Mouse (Mus musculus): ENCODE data around the gene Gtf2ird2. TPM values are rescaled to one million over a fixed set of nuclear protein-coding genes. Genes with fewer than 3 reads are reported as not detected.
A peak's percentile ranks its signal among the peaks of the same experiment; 100 is the strongest.

Gene Gtf2ird2
- polyA plus RNA-seq, 1 experiment from 2014 or later = 4.4 TPM

DNA sequence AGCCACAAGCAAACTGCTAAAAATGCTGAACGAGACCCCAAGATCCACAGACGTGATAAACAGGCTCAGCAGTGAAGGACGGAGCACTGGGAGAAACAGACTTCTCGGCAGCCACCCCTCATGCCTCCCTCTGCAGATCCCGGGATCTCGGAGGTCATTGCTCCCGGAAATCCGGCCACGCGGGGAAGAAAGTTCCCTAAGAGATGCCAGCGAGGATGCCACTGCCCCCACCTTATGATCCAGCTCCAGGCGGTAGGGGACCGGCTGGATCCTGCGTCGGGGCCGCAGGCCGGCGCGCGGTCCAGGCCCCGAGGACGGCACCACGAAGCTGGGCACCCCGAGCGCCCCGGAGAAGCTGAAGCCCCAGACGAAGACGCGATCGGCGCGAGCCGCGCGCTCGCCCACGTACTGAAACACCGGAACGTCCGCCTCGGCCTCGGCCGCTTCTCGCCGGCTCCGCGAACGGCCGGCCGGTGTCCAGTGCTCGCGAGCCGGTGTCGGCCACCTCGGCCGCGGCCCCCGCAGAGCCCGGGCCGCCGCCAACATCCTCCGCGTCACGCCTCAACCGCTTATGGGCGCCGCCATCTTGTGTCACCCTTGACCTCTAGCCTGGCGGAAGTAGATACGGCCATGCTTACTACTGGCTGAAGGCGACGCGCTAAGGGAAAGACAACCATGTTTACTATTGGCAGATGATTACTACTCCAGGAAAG lies 7.5 kb upstream of the Gtf2ird2 start, which contains the start of gene Rcc1l:
Rcc1l (minus strand) TSS at position 606 of the 713 bp plus-strand sequence.
- TF ChIP-seq CTCF (IDR thresholded peaks at IDR 0.05) = no peak
- no peak for TF ChIP-seq EP300 (IDR thresholded peaks at IDR 0.05)
- H3K4me2 ChIP-seq (replicated peaks; ENCODE audit: low read depth, low read length) = peak within 1 kb of the TSS; percentile 68
- no peaks in the 10 kb centered on the region for H3K9me3 ChIP-seq (ENCODE audit: low read length)
- H3K27ac ChIP-seq (ENCODE audit: low read length) = peak within 1 kb of the TSS; percentile 73
- under 1% methylated on average over 61 of the region's 72 CpGs for WGBS
- H3K36me3 ChIP-seq (ENCODE audit: insufficient read depth, low read length) = no peaks in the 10 kb centered on the region
- no peaks in the 10 kb centered on the region; the same call in 1 of the 2 replicates for H3K4me1 ChIP-seq (ENCODE audit: insufficient read depth, low read depth, low read length)
- H3K4me3 ChIP-seq (ENCODE audit: low read depth, low read length) = peak within 1 kb of the TSS; percentile 87
- ATAC-seq = peak; percentile 93
- H3K9ac ChIP-seq (replicated peaks; ENCODE audit: low read depth) = peak within 1 kb of the TSS; percentile 47
- no peaks in the 10 kb centered on the region for H3K27me3 ChIP-seq (replicated peaks; ENCODE audit: insufficient read depth, low read length)
- DNase-seq (ENCODE audit: low spot score) = peak; percentile 97

DNA sequence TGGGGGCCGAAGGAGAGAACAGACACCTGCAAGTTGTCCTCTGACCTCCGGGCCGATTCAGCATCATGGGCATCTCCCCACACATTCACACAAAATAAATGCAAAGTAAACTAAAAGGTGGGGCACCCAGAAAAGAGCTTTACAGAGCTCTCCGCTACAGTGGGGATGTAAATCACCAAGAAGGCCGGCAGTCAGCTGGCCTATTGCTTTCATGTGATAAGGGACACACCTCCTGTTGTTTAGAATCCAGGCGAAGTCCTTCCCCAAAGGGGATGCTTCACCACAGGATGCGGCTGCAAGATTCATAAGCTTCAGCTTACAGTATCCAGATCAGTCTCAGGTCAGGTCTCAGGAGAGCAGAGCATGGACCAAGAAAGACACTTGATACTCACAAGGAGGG lies 5.3 kb upstream of the Gtf2ird2 start:
- no peak overlapping the region for H3K4me2 ChIP-seq (replicated peaks; ENCODE audit: low read depth, low read length)
- no peak for ATAC-seq
- 71% methylated on average over 7 of the region's 7 CpGs for WGBS
- peaks cover 6% of the 10 kb centered on the region; the same call in 1 of the 2 replicates for H3K4me1 ChIP-seq (ENCODE audit: insufficient read depth, low read depth, low read length)
- no peak for DNase-seq (ENCODE audit: low spot score)
- no peaks in the 10 kb centered on the region for H3K9me3 ChIP-seq (ENCODE audit: low read length)
- H3K27me3 ChIP-seq (replicated peaks; ENCODE audit: insufficient read depth, low read length) = no peaks in the 10 kb centered on the region
- H3K4me3 ChIP-seq (ENCODE audit: low read depth, low read length) = no peak overlapping the region
- TF ChIP-seq EP300 (IDR thresholded peaks at IDR 0.05) (no peak), CTCF (IDR thresholded peaks at IDR 0.05) (no peak)
- H3K27ac ChIP-seq (ENCODE audit: low read length) = no peak overlapping the region
- H3K36me3 ChIP-seq (ENCODE audit: insufficient read depth, low read length) = no peaks in the 10 kb centered on the region
- H3K9ac ChIP-seq (replicated peaks; ENCODE audit: low read depth) = no peak overlapping the region

DNA sequence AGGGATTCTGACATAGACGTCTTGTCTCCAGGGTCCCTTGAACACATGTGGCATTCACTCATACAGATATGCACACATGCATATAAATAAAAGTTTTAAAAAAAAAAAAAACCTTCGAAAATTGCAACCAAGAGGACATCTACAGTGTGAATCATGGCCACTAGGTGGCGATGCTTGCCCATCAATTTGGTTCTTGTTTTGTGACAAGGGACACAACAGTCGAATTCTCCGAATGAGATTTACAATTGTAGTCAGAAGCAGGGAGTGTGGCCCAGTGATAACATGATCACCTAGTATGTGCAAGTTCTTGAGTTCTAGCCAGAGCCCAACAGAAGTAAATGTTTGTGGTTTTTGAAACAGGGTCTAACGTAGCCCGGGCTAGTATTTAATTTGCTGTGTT lies 3.9 kb upstream of the Gtf2ird2 start:
- ATAC-seq = no peak
- no peak overlapping the region for H3K27ac ChIP-seq (ENCODE audit: low read length)
- TF ChIP-seq EP300 (IDR thresholded peaks at IDR 0.05) (no peak), CTCF (IDR thresholded peaks at IDR 0.05) (peak; percentile 89)
- no peaks in the 10 kb centered on the region for H3K27me3 ChIP-seq (replicated peaks; ENCODE audit: insufficient read depth, low read length)
- no peaks in the 10 kb centered on the region for H3K9me3 ChIP-seq (ENCODE audit: low read length)
- WGBS = 18% methylated on average over 7 of the region's 7 CpGs
- H3K4me2 ChIP-seq (replicated peaks; ENCODE audit: low read depth, low read length) = no peak overlapping the region
- H3K4me1 ChIP-seq (ENCODE audit: insufficient read depth, low read depth, low read length) = peaks cover 9% of the 10 kb centered on the region; the same call in 1 of the 2 replicates
- H3K4me3 ChIP-seq (ENCODE audit: low read depth, low read length) = no peak overlapping the region
- no peaks in the 10 kb centered on the region for H3K36me3 ChIP-seq (ENCODE audit: insufficient read depth, low read length)
- H3K9ac ChIP-seq (replicated peaks; ENCODE audit: low read depth) = no peak overlapping the region
- DNase-seq (ENCODE audit: low spot score) = peak; percentile 91

DNA sequence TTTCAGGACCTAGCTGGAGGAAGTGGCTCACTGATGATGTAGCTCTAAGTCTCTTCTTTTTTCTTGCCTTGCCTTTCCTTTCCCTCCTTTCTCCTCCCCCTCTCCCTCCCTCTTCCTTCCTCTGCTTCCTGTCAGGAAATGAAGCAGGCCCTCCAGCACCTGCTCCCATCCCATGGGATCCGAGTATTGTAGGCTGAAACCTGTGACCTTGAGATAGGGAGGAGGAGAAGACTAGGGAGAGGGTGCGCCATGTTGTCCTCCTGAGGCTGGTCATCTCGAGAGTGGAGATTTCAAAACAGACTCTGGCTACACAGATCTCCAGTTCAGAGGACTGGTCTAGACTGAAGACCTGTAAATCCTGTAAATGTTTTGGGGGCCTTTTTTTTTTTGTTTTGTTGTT lies 1.6 kb upstream of the Gtf2ird2 start:
- peaks cover 9% of the 10 kb centered on the region; the same call in 1 of the 2 replicates for H3K4me1 ChIP-seq (ENCODE audit: insufficient read depth, low read depth, low read length)
- H3K27ac ChIP-seq (ENCODE audit: low read length) = peak overlapping the region; percentile 93
- no peak for TF ChIP-seq CTCF (IDR thresholded peaks at IDR 0.05)
- no peak for TF ChIP-seq EP300 (IDR thresholded peaks at IDR 0.05)
- H3K4me2 ChIP-seq (replicated peaks; ENCODE audit: low read depth, low read length) = no peak overlapping the region
- DNase-seq (ENCODE audit: low spot score) (no peak), ATAC-seq (no peak)
- no peaks in the 10 kb centered on the region for H3K9me3 ChIP-seq (ENCODE audit: low read length)
- 42% methylated on average over 3 of the region's 3 CpGs for WGBS
- H3K9ac ChIP-seq (replicated peaks; ENCODE audit: low read depth) = no peak overlapping the region
- H3K36me3 ChIP-seq (ENCODE audit: insufficient read depth, low read length) = no peaks in the 10 kb centered on the region
- H3K27me3 ChIP-seq (replicated peaks; ENCODE audit: insufficient read depth, low read length) = no peaks in the 10 kb centered on the region
- H3K4me3 ChIP-seq (ENCODE audit: low read depth, low read length) = no peak overlapping the region

DNA sequence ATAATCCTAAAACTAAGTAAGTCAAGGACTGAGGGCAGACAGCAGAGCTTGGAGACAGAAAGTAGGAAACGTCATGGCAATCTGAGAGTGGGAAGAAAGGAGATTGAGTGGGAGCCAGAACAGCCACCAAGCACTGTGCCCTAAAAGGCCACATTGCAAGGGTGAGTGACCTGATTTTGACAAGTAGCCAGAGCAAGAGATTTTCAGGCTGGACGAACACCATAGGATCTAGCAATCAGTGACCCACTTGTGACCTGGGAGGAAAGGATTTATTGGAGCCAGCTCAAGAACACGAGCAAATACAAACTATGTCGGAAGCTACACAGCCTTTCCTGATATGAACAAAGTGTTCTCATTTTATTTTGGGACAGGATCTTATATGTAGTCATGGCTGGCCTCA lies 1.1 kb upstream of the Gtf2ird2 start:
- TF ChIP-seq CTCF (IDR thresholded peaks at IDR 0.05) = no peak
- TF ChIP-seq EP300 (IDR thresholded peaks at IDR 0.05) = peak; percentile 48; the same call in 1 of the 2 replicates
- ATAC-seq = peak; percentile 11; the same call in 1 of the 2 replicates
- Histone ChIP-seq H3K9ac (replicated peaks; ENCODE audit: low read depth) (no peak overlapping the region), H3K4me1 (ENCODE audit: insufficient read depth, low read depth, low read length) (peaks cover 9% of the 10 kb centered on the region; the same call in 1 of the 2 replicates), H3K36me3 (ENCODE audit: insufficient read depth, low read length) (no peaks in the 10 kb centered on the region), H3K27ac (ENCODE audit: low read length) (peak overlapping the region; percentile 93), H3K4me3 (ENCODE audit: low read depth, low read length) (no peak overlapping the region), H3K9me3 (ENCODE audit: low read length) (no peaks in the 10 kb centered on the region), H3K4me2 (replicated peaks; ENCODE audit: low read depth, low read length) (peak overlapping the region; percentile 72; the same call in 1 of the 2 replicates), H3K27me3 (replicated peaks; ENCODE audit: insufficient read depth, low read length) (no peaks in the 10 kb centered on the region)
- 20% methylated on average over 4 of the region's 4 CpGs for WGBS
- DNase-seq (ENCODE audit: low spot score) = peak; percentile 85

DNA sequence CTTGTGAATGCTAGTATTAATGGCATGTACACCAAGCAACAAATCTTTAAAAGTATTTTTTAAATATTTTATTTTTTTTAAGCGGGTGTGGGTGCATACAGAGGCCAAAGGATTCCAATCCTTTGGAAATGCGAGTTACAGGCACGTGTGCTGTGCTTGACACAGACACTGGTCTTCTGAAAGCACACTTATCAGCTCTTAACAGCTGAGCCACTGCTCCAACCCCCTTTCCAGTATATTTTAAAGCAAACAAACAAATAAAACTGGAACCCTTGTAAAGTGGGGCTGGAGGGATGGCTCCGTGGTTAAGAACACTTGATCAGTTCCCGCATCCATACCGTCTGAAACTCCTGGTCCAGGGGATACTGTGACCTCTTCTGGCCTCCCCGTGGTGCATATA lies 657 bp upstream of the Gtf2ird2 start:
- Histone ChIP-seq H3K4me1 (ENCODE audit: insufficient read depth, low read depth, low read length) (peaks cover 9% of the 10 kb centered on the region; the same call in 1 of the 2 replicates), H3K36me3 (ENCODE audit: insufficient read depth, low read length) (no peaks in the 10 kb centered on the region), H3K4me2 (replicated peaks; ENCODE audit: low read depth, low read length) (peak overlapping the region; percentile 72), H3K9me3 (ENCODE audit: low read length) (no peaks in the 10 kb centered on the region), H3K4me3 (ENCODE audit: low read depth, low read length) (peak overlapping the region; percentile 75; the same call in 1 of the 2 replicates), H3K9ac (replicated peaks; ENCODE audit: low read depth) (0 out of 2 replicates have a peak overlapping the region, but pooled peaks have one; percentile 82), H3K27ac (ENCODE audit: low read length) (peak overlapping the region; percentile 93), H3K27me3 (replicated peaks; ENCODE audit: insufficient read depth, low read length) (no peaks in the 10 kb centered on the region)
- peak; percentile 34 for DNase-seq (ENCODE audit: low spot score)
- 26% methylated on average over 7 of the region's 7 CpGs for WGBS
- TF ChIP-seq CTCF (IDR thresholded peaks at IDR 0.05) (no peak), EP300 (IDR thresholded peaks at IDR 0.05) (no peak)
- no peak for ATAC-seq

All from lung, postnatal 0 days (tissue).